Mouse (Mus musculus) MEL (cell line): ENCODE results near the gene Ift20. TPM values are rescaled to one million over a fixed set of nuclear protein-coding genes. Genes with fewer than 3 reads are reported as not detected.
"Not testable (repeated sequence)": the region's sequence is repeated elsewhere in the genome, so short reads cannot be mapped to it uniquely, and the experiment has no call there.

ENCODE experiments used
- DNase-seq: peaks from one replicate; pipeline ENCODE4 v3.0.0; 2011; ENCODE audit warnings: low read depth, low spot score
- H3K27ac ChIP-seq: 2 replicates; pipeline ENCODE4 v1.5.1; 2012; ENCODE audit warnings: low read depth, mild to moderate bottlenecking, control low read depth, low read length, moderate library complexity; ENCODE audit not compliant: control insufficient read depth
- H3K27me3 ChIP-seq, 2 experiments: fragments of 150-350 bp in 1 of 2; sonication (generic) in 1 of 2; 2 replicates each; pipeline ENCODE4 v1.6.1; 2012; ENCODE audit warnings: low read length in 2 of 2, mild to moderate bottlenecking in 2 of 2, improper control_type of control experiment in 1 of 2, moderate library complexity in 1 of 2; ENCODE audit not compliant: insufficient read depth in 2 of 2, control insufficient read depth in 1 of 2
- H3K36me3 ChIP-seq, 2 experiments: 2 replicates each; pipeline ENCODE4 v1.6.1; 2012 to 2014; ENCODE audit warnings: low read length in 2 of 2, improper control_type of control experiment in 1 of 2, inconsistent platforms in 1 of 2, mild to moderate bottlenecking in 1 of 2; ENCODE audit not compliant: insufficient read depth in 2 of 2, control insufficient read depth in 1 of 2
- H3K4me1 ChIP-seq, 2 experiments: fragments of 150-350 bp in 1 of 2; sonication (generic) in 1 of 2; 2 replicates each; pipeline ENCODE4 v1.6.1; 2012; ENCODE audit warnings: low read length in 2 of 2, improper control_type of control experiment in 1 of 2, mild to moderate bottlenecking in 1 of 2; ENCODE audit not compliant: insufficient read depth in 2 of 2, control insufficient read depth in 1 of 2
- H3K4me3 ChIP-seq, 2 experiments: fragments of 150-350 bp in 1 of 2; sonication (generic) in 1 of 2; 2 replicates each; pipeline ENCODE4 v1.5.1; 2012; ENCODE audit warnings: low read depth in 2 of 2, low read length in 2 of 2, mild to moderate bottlenecking in 2 of 2, moderate library complexity in 2 of 2, control low read depth in 1 of 2, improper control_type of control experiment in 1 of 2; ENCODE audit not compliant: control insufficient read depth in 1 of 2, insufficient read depth in 1 of 2
- H3K79me2 ChIP-seq: 2 replicates; pipeline ENCODE4 v1.6.1; 2012; ENCODE audit warnings: mild to moderate bottlenecking, low read length, moderate library complexity; ENCODE audit not compliant: control insufficient read depth, poor library complexity, insufficient read depth
- H3K9ac ChIP-seq: 2 replicates; pipeline ENCODE4 v1.6.1; 2012; ENCODE audit warnings: low read depth, mild to moderate bottlenecking, control low read depth, low read length, moderate library complexity; ENCODE audit not compliant: control insufficient read depth, poor library complexity, severe bottlenecking
- H3K9me3 ChIP-seq: fragments of 150-350 bp; sonication (generic); replicated peaks from 2 replicates; pipeline ENCODE4 v1.6.1; 2012; ENCODE audit warnings: mild to moderate bottlenecking, low read length, improper control_type of control experiment, moderate library complexity; ENCODE audit not compliant: insufficient read depth
- CHD2 ChIP-seq: IDR thresholded peaks from 2 replicates; pipeline ENCODE4 v1.6.1; 2011; ENCODE audit warnings: low read length, improper control_type of control experiment
- HCFC1 ChIP-seq: IDR thresholded peaks from 2 replicates; pipeline ENCODE4 v1.6.1; 2012; ENCODE audit warnings: low read depth, mild to moderate bottlenecking, inconsistent platforms, low read length, improper control_type of control experiment, moderate library complexity
- JUND ChIP-seq: IDR thresholded peaks from 2 replicates; pipeline ENCODE4 v1.6.1; 2011; ENCODE audit warnings: low read depth, mild to moderate bottlenecking, improper control_type of control experiment, low read length
- MAFK ChIP-seq: IDR thresholded peaks from 2 replicates; pipeline ENCODE4 v1.6.1; 2011; ENCODE audit warnings: low read depth, mild to moderate bottlenecking, low read length, improper control_type of control experiment, borderline replicate concordance
- MYC ChIP-seq: IDR thresholded peaks from 2 replicates; pipeline ENCODE4 v1.6.1; 2011; ENCODE audit warnings: low read depth, mild to moderate bottlenecking, low read length, improper control_type of control experiment, moderate library complexity
- NELFE ChIP-seq: IDR thresholded peaks from 2 replicates; pipeline ENCODE4 v1.6.1; 2011; ENCODE audit warnings: low read depth, low read length, improper control_type of control experiment
- NRF1 ChIP-seq: IDR thresholded peaks from 2 replicates; pipeline ENCODE4 v1.6.1; 2014; ENCODE audit warnings: low read depth, mild to moderate bottlenecking, inconsistent platforms, low read length, improper control_type of control experiment, moderate library complexity; ENCODE audit not compliant: poor library complexity, insufficient read depth, severe bottlenecking
- SMC3 ChIP-seq: IDR thresholded peaks from 2 replicates; pipeline ENCODE4 v1.6.1; 2011; ENCODE audit warnings: low read depth, low read length, improper control_type of control experiment
- UBTF ChIP-seq: IDR thresholded peaks from 2 replicates; pipeline ENCODE4 v1.6.1; 2012; ENCODE audit warnings: low read depth, mild to moderate bottlenecking, inconsistent platforms, low read length, improper control_type of control experiment, moderate library complexity, borderline replicate concordance; ENCODE audit not compliant: insufficient read depth
- ZMIZ1 ChIP-seq: IDR thresholded peaks from 2 replicates; pipeline ENCODE4 v1.6.1; 2012; ENCODE audit warnings: low read depth, mild to moderate bottlenecking, inconsistent platforms, low read length, improper control_type of control experiment, moderate library complexity
- polyA plus RNA-seq, 2 experiments: library from polyadenylated mRNA; stranded (reverse) in 1 of 2; unstranded in 1 of 2; fragments of >175 nt in 1 of 2; fragments of >200 nt in 1 of 2; gene quantifications; 2 replicates each; pipeline versions ENCODE4 v1.2.1 to v1.2.4; 2012; ENCODE audit warnings: low replicate concordance in 2 of 2, low read depth in 1 of 2; ENCODE audit not compliant: insufficient read length in 2 of 2, insufficient read depth in 1 of 2, missing spikeins in 1 of 2
- total RNA-seq: library from RNA; depleted of rRNA; stranded (reverse); fragments of 300-350 nt; gene quantifications from 2 replicates; pipeline ENCODE4 v1.2.3, GENCODE M21; 2012

Ift20 gene
- total and polyA plus RNA-seq, 3 experiments, result 128 to 196 TPM; not detected in 1

DNA sequence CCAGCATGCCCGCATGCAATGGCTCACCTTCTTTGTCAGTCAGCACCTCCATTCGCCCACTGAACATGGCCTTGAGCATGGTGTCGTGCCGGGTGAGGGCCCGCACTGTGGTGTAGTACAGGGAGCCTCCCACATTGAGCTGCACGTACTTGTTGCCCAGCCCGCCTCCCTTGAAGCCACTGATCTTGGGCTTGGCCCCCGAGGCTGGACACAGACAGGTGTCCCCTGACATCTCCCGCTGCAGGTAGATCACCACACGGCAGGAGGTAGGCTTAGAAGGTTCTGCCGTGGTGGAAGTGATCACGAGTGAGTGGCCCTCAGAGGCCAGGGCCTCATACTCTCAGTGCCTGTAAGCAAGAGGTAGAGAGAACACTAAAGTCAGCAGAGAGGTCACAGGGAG lies 6.2 kb upstream of the Ift20 start:
- no peak for DNase-seq

DNA sequence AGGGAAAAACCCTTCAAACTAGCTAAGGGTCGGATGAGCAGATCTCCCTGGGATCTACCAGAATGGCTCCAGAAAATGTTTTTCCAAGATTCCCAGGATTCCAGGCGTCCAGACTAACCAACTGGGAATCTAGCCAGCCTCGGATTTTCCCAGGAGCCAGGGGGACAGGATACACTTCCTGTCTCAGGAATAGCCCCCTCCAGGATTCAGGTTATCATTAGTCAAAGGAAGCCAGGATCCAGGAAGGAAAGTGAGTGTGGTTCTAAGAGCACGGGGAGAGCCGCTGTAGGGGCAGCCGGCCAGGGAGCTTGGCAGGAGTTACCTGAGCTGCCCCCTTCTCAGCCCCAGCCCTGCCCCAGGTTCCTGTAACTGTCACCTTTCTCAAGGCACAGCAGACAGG lies 5.1 kb upstream of the Ift20 start:
- no peak overlapping the region for H3K4me3 ChIP-seq
- TF ChIP-seq UBTF (no peak), MAFK (no peak), SMC3 (no peak), MYC (no peak), HCFC1 (no peak)
- TF ChIP-seq, all 39 proteins: peak for 0
- Histone ChIP-seq H3K4me1 (peaks cover 0 to 12% of the 10 kb centered on the region in 2 experiments; a peak in 3 of 4 replicates), H3K27ac (no peak overlapping the region), H3K9ac (no peak overlapping the region), H3K9me3 (no peaks in the 10 kb centered on the region), H3K36me3 (peaks cover 0 to 8% of the 10 kb centered on the region in 2 experiments; a peak in 2 of 4 replicates), H3K27me3 (no peaks in the 10 kb centered on the region), H3K79me2 (no peaks in the 10 kb centered on the region)
- no peak for DNase-seq

More for the DNA sequence above, 6.2 kb upstream of the Ift20 start:
- no peaks in the 10 kb centered on the region for H3K9me3 ChIP-seq
- no peaks in the 10 kb centered on the region for H3K27me3 ChIP-seq
- no peak overlapping the region for H3K4me3 ChIP-seq
- H3K27ac ChIP-seq, result no peak overlapping the region
- H3K9ac ChIP-seq, result no peak overlapping the region
- no peaks in the 10 kb centered on the region for H3K79me2 ChIP-seq
- no peak for TF ChIP-seq JUND
- TF ChIP-seq NELFE, result no peak
- no peak for TF ChIP-seq ZMIZ1
- TF ChIP-seq CHD2, result no peak
- no peak for TF ChIP-seq NRF1
- peaks cover 0 to 4% of the 10 kb centered on the region in 2 experiments; a peak in 2 of 4 replicates for H3K36me3 ChIP-seq
- H3K4me1 ChIP-seq, result peaks cover 0 to 6% of the 10 kb centered on the region in 2 experiments; a peak in 3 of 4 replicates

DNA sequence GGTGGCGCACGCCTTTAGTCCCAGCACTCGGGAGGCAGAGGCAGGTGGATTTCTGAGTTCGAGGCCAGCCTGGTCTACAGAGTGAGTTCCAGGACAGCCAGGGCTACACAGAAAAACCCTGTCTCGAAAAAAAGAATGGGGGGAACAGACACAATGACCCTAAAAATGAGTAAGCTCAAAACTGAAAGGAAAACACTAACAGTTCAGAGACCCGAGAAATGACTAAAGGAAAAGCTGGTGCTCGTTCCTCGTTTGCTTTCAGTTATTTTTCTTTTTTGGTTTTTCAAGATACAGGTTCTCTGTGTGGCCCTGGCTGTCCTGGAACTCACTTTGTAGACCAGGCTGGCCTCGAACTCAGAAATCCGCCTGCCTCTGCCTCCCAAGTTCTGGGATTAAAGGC lies 4.6 kb upstream of the Ift20 start:
- H3K79me2 ChIP-seq, H3K9me3 ChIP-seq, DNase-seq, H3K36me3 ChIP-seq, H3K4me3 ChIP-seq, H3K9ac ChIP-seq, H3K27me3 ChIP-seq, H3K27ac ChIP-seq: not testable (repeated sequence)
- peaks cover 0 to 12% of the 10 kb centered on the region in 2 experiments; a peak in 3 of 4 replicates for H3K4me1 ChIP-seq
